Mouse (Mus musculus) cerebellum, adult 2 months (tissue): ENCODE results near the gene A030014E15Rik.

Source experiments
- CTCF ChIP-seq: fragments of 200-500 bp; IDR thresholded peaks from 2 replicates; pipeline ENCODE4 v1.5.1; 2011; ENCODE audit warnings: low read depth, mild to moderate bottlenecking, control low read depth, low read length, moderate library complexity, borderline replicate concordance; ENCODE audit not compliant: insufficient read depth
- POLR2A ChIP-seq: fragments of 200-500 bp; IDR thresholded peaks from 2 replicates; pipeline ENCODE4 v1.6.1; 2011; ENCODE audit warnings: low read length, control low read depth, borderline replicate concordance; ENCODE audit not compliant: insufficient read depth

DNA sequence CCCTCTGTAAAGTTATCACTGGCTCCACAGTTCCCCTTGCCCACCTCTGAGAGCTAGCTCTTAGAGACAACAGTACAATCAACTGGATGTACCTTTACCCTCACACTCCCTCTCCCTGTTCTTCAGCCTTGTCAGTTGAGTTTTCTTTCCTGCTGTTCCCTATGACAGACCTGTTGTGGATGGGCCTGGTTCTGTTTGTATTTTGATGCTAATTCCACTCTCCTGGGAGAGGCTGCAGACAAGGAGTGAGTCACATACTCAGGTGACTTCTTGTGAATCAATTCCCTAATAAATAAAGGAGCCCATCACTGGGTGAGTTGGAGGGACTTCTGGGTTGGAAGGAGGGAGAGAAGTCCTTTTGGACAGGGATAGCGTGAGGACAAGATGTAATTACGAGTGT is 23.9 kb downstream of the A030014E15Rik start:
- TF ChIP-seq CTCF (no peak), POLR2A (no peak)
